In genomic region chr1:38839944-38840343, GRCm38 (mm10) we compare ENCODE assay signal across 33 mouse cellular contexts. TPM values are rescaled to one million over a fixed set of nuclear protein-coding genes. Genes with fewer than 3 reads are reported as not detected.
"Had no signal": no experiment of that assay in that cellular context is flagged by ENCODE, and none has a peak within 500 bp of the region (broad histone marks: within the 10 kb centered on the region; RNA-seq: fewer than 3 reads in every experiment).

No protein-coding gene starts in this region.

- H3K27ac ChIP-seq: heart, embryonic 13.5 days; heart, embryonic 15.5 days; hindbrain, embryonic 10.5 days; hindbrain, embryonic 12.5 days; hindbrain, embryonic 13.5 days; hindbrain, embryonic 14.5 days; hindbrain, embryonic 15.5 days; hindbrain, postnatal 0 days; intestine, embryonic 15.5 days; kidney, embryonic 15.5 days; kidney, postnatal 0 days; layer of hippocampus, adult 2 months; left cerebral cortex, adult 2 months had no signal

- H3K36me3 ChIP-seq: heart, embryonic 12.5 days; heart, embryonic 13.5 days; heart, embryonic 15.5 days; hindbrain, embryonic 10.5 days; hindbrain, embryonic 12.5 days; hindbrain, embryonic 13.5 days; hindbrain, embryonic 15.5 days; intestine, embryonic 15.5 days; kidney, embryonic 15.5 days had no signal

- H3K4me3 ChIP-seq: heart, embryonic 12.5 days; heart, embryonic 13.5 days; heart, embryonic 15.5 days; hindbrain, embryonic 10.5 days; hindbrain, embryonic 12.5 days; hindbrain, embryonic 13.5 days; hindbrain, embryonic 15.5 days; intestine, embryonic 15.5 days; kidney, embryonic 15.5 days; layer of hippocampus, adult 2 months; left cerebral cortex, adult 2 months had no signal

- DNase-seq: heart, postnatal 10 days; heart, postnatal 14 days; heart, postnatal 4 days; kidney, adult 11 months; kidney, adult 2 months; kidney, adult 8-10 months; kidney, adult 9 months; kidney, postnatal 10 days; kidney, postnatal 14 days; kidney, postnatal 25 days; kidney, postnatal 36 days; kidney, postnatal 4 days; layer of hippocampus, adult 9-11 months; layer of hippocampus, postnatal 36 days had no signal

- H3K9ac ChIP-seq: heart, embryonic 12.5 days; heart, embryonic 13.5 days; heart, embryonic 15.5 days; hindbrain, embryonic 12.5 days; hindbrain, embryonic 13.5 days; hindbrain, embryonic 14.5 days; hindbrain, embryonic 15.5 days; intestine, embryonic 15.5 days; kidney, embryonic 15.5 days had no signal

- H3K4me2 ChIP-seq: heart, embryonic 11.5 days; heart, embryonic 12.5 days; heart, embryonic 13.5 days; heart, embryonic 15.5 days; hindbrain, embryonic 12.5 days; hindbrain, embryonic 13.5 days; hindbrain, embryonic 14.5 days; hindbrain, embryonic 15.5 days; intestine, embryonic 15.5 days; kidney, embryonic 15.5 days had no signal

- H3K27me3 ChIP-seq: hindbrain, embryonic 15.5 days had no signal

- ATAC-seq: hindbrain, embryonic 16.5 days; hindbrain, postnatal 0 days; inflammation-experienced regulatory T-cells, adult 6 months; intestine, embryonic 15.5 days; intestine, embryonic 16.5 days; intestine, postnatal 0 days had no signal

- H3K9me3 ChIP-seq: heart, embryonic 12.5 days; heart, embryonic 13.5 days; heart, embryonic 15.5 days; hindbrain, embryonic 10.5 days; hindbrain, embryonic 12.5 days; hindbrain, embryonic 13.5 days; hindbrain, embryonic 15.5 days; intestine, embryonic 15.5 days; kidney, embryonic 15.5 days had no signal

RNA-seq across cellular contexts. Expression of gene Lonrf2, which starts 3.4 kb away (rescaled TPM):
- polyA plus RNA-seq: inflammation-experienced regulatory T-cells, adult 6 months had no signal
